ENCODE assay signal across 33 mouse cellular contexts in the genomic region with DNA sequence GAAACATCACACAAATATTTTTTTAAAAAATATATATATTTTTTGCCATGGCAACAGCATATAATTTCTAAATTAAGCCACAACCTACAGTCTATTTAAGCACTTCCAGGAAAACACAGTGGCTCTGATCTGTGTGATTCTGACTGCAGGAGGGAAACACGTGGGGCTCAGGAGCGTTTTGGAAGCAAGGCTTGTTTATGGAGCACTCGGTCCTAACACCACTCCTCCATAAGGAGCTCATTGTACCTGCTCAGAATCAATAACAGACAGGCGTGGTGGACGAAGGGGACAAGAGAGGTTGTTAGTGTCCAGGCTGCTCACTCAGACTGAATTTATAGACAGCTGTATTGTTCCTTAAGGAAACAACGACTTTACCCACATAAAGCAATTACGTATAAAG.
DNase-seq lines count a peak whose midpoint lies in the region; ATAC-seq and TF ChIP-seq lines count a peak whose summit lies in the region.
"Had no signal": no experiment of that assay in that cellular context is flagged by ENCODE, and none has a peak within 500 bp of the region (broad histone marks: within the 10 kb centered on the region; RNA-seq: fewer than 3 reads in every experiment).

No protein-coding gene starts in this region.

- H3K27me3 ChIP-seq in neural tube, embryonic 14.5 days (ENCODE audit: control insufficient read depth, insufficient read depth, low read length), result no peaks in the 10 kb centered on the region
- H3K27me3 ChIP-seq in kidney, embryonic 15.5 days, result no peaks in the 10 kb centered on the region
- H3K27me3 ChIP-seq: CH12.LX; heart, embryonic 12.5 days; hindbrain, embryonic 13.5 days; liver, embryonic 12.5 days; megakaryocyte, embryonic 14.5 days; midbrain, embryonic 15.5 days had no signal

- no peak overlapping the region for H3K4me2 ChIP-seq in neural tube, embryonic 14.5 days (ENCODE audit: low read depth, low read length)
- H3K4me2 ChIP-seq in kidney, embryonic 15.5 days, result no peak overlapping the region
- H3K4me2 ChIP-seq: heart, embryonic 12.5 days; hindbrain, embryonic 13.5 days; liver, embryonic 12.5 days; midbrain, embryonic 15.5 days had no signal

- DNase-seq in embryo, embryonic 11 days, result peak; percentile 19
- no peak for DNase-seq in embryo, embryonic 10.5 days (ENCODE audit: low spot score)
- no peak for DNase-seq in left cerebral cortex, adult 2 months (ENCODE audit: extremely low spot score in 1 of 2, low spot score in 2 of 2)
- no peak for DNase-seq in left cerebral cortex, adult 9 months (ENCODE audit: low spot score in 2 of 2)
- DNase-seq in thymus, postnatal 14 days, result no peak
- DNase-seq: adrenal gland, adult 2 months; cerebellum, adult 11-12 months; cerebellum, postnatal 10 days; gastrocnemius, adult 2 months; gastrocnemius, postnatal 36 days; heart, adult 18-20 months; heart, postnatal 4 days; kidney, adult 8-10 months; kidney, postnatal 10 days; left cerebral cortex, postnatal 4 days; liver, postnatal 0 days; lung, postnatal 4 days; right cerebral cortex, postnatal 4 days; thymus, adult 18-20 months; thymus, postnatal 36 days had no signal

- peaks cover 7% of the 10 kb centered on the region for H3K4me1 ChIP-seq in cortical plate, adult 2 months (ENCODE audit: control insufficient read depth, insufficient read depth, low read length)
- peaks cover 2% of the 10 kb centered on the region; the same call in 1 of the 2 replicates for H3K4me1 ChIP-seq in neural tube, embryonic 14.5 days (ENCODE audit: control insufficient read depth, insufficient read depth, low read length)
- no peaks in the 10 kb centered on the region for H3K4me1 ChIP-seq in kidney, embryonic 15.5 days

- WGBS in neural tube, embryonic 14.5 days, result 6% methylated on average over 7 of the region's 7 CpGs
- 59% methylated on average over 7 of the region's 7 CpGs for WGBS in kidney, embryonic 15.5 days

- H3K9ac ChIP-seq in neural tube, embryonic 14.5 days (replicated peaks; ENCODE audit: low read depth, low read length), result no peak overlapping the region
- no peak overlapping the region for H3K9ac ChIP-seq in kidney, embryonic 15.5 days
- H3K9ac ChIP-seq: heart, embryonic 12.5 days; hindbrain, embryonic 13.5 days; liver, embryonic 12.5 days; liver, postnatal 0 days; midbrain, embryonic 15.5 days had no signal

- H3K4me3 ChIP-seq in left cerebral cortex, adult 2 months, result peak overlapping the region; percentile 22; the same call in 1 of the 2 replicates
- peak overlapping the region; percentile 18; the same call in 1 of the 2 replicates for H3K4me3 ChIP-seq in cortical plate, adult 2 months (ENCODE audit: insufficient read depth, low read length)
- H3K4me3 ChIP-seq in neural tube, embryonic 14.5 days (ENCODE audit: low read depth, low read length), result no peak overlapping the region
- no peak overlapping the region for H3K4me3 ChIP-seq in kidney, embryonic 15.5 days (replicated peaks)
- H3K4me3 ChIP-seq: gastrocnemius, adult 2 months; heart, embryonic 12.5 days; hindbrain, embryonic 13.5 days; liver, embryonic 12.5 days; megakaryocyte, embryonic 14.5 days; midbrain, embryonic 15.5 days; myocyte had no signal

- peak overlapping the region; percentile 42; the same call in 1 of the 2 replicates for H3K27ac ChIP-seq in left cerebral cortex, adult 2 months
- H3K27ac ChIP-seq in cortical plate, adult 2 months (ENCODE audit: insufficient read depth, low read length), result no peak overlapping the region
- H3K27ac ChIP-seq in neural tube, embryonic 14.5 days (ENCODE audit: low read depth, low read length), result no peak overlapping the region
- H3K27ac ChIP-seq in kidney, embryonic 15.5 days, result no peak overlapping the region
- H3K27ac ChIP-seq: gastrocnemius, adult 2 months; hindbrain, embryonic 13.5 days; liver, embryonic 12.5 days; midbrain, embryonic 15.5 days; stomach, postnatal 0 days had no signal

- intact Hi-C loops in left cerebral cortex, adult 2 months (cut with DNase I), result loop anchor here (2.0 to 10.0 kb wide), 3 partner anchors 55 to 583 kb away; no protein-coding TSS in a partner anchor

- no peaks in the 10 kb centered on the region for H3K9me3 ChIP-seq in neural tube, embryonic 14.5 days (ENCODE audit: control insufficient read depth, low read length)
- no peaks in the 10 kb centered on the region for H3K9me3 ChIP-seq in kidney, embryonic 15.5 days (replicated peaks)
- H3K9me3 ChIP-seq: heart, embryonic 12.5 days; hindbrain, embryonic 13.5 days; liver, embryonic 12.5 days; megakaryocyte, embryonic 14.5 days; midbrain, embryonic 15.5 days had no signal

- no peak for TF ChIP-seq CTCF in left cerebral cortex, adult 2 months (IDR thresholded peaks at IDR 0.05)
- TF ChIP-seq CTCF in cortical plate, adult 2 months (IDR thresholded peaks at IDR 0.05; ENCODE audit: extremely low read depth, insufficient read depth, low read length), result no peak

- no peak for TF ChIP-seq POLR2A in cortical plate, adult 2 months (IDR thresholded peaks at IDR 0.05; ENCODE audit: extremely low read depth, insufficient read depth, low read length)

- peaks cover 13% of the 10 kb centered on the region; the same call in 1 of the 2 replicates for H3K36me3 ChIP-seq in neural tube, embryonic 14.5 days (ENCODE audit: control insufficient read depth, insufficient read depth, low read length)
- peaks cover 52% of the 10 kb centered on the region for H3K36me3 ChIP-seq in kidney, embryonic 15.5 days

- peak; percentile 38; the same call in 1 of the 2 replicates for ATAC-seq in neural tube, embryonic 14.5 days (ENCODE audit: low read depth)
- ATAC-seq in kidney, embryonic 15.5 days (replicated peaks; ENCODE audit: low FRiP score), result no peak
- ATAC-seq: activated CD4-positive, CD25-positive, alpha-beta regulatory T cell, adult 4 months; intestine, embryonic 16.5 days; liver, embryonic 12.5 days; liver, postnatal 0 days had no signal

Comparison
In these comparisons a context has a peak if more than half of its experiments do, and no peak if none do; other contexts are left out.
1. H3K4me3 ChIP-seq: peak in left cerebral cortex, adult 2 months (single experiment) and cortical plate, adult 2 months (single experiment); none in neural tube, embryonic 14.5 days (single experiment) and kidney, embryonic 15.5 days (single experiment).